8 mouse cellular contexts compared by ENCODE assay signal in genomic region chr5:64809864-64810263, GRCm38 (mm10). TPM values are rescaled to one million over a fixed set of nuclear protein-coding genes. Genes with fewer than 3 reads are reported as not detected.
DNase-seq lines count a peak whose midpoint lies in the region; ATAC-seq and TF ChIP-seq lines count a peak whose summit lies in the region.

No protein-coding gene starts in this region.

- H3K27ac ChIP-seq in heart, embryonic 15.5 days: peak overlapping the region; percentile 91

- DNase-seq in CD4-positive, CD25-positive, alpha-beta regulatory T cell, adult 2 months (ENCODE audit: low read depth, low spot score): peak; percentile 43
- DNase-seq in G1E (ENCODE audit: low spot score): no peak
- peak; percentile 63 for DNase-seq in lung, postnatal 14 days
- no peak for DNase-seq in right cerebral cortex, adult 2 months (ENCODE audit: low spot score in 2 of 2)
- DNase-seq in right cerebral cortex, adult 18-20 months: no peak
- no peak for DNase-seq in kidney, adult 18-20 months

- H3K9me3 ChIP-seq in G1E (replicated peaks): no peaks in the 10 kb centered on the region
- no peaks in the 10 kb centered on the region for H3K9me3 ChIP-seq in heart, embryonic 15.5 days (replicated peaks)

- no peak for TF ChIP-seq CTCF in G1E (IDR thresholded peaks at IDR 0.05; ENCODE audit: low read depth, low read length)

- peak overlapping the region; percentile 61; the same call in 1 of the 2 replicates for H3K4me2 ChIP-seq in heart, embryonic 15.5 days

- H3K4me3 ChIP-seq in G1E (ENCODE audit: low read depth, low read length): peak overlapping the region; percentile 21; the same call in 1 of the 2 replicates
- H3K4me3 ChIP-seq in heart, embryonic 15.5 days: no peak overlapping the region

- H3K9ac ChIP-seq in heart, embryonic 15.5 days: no peak overlapping the region

- H3K27me3 ChIP-seq in G1E (ENCODE audit: insufficient read depth, low read length): no peaks in the 10 kb centered on the region
- H3K27me3 ChIP-seq in heart, embryonic 15.5 days: no peaks in the 10 kb centered on the region

- ATAC-seq in CD4-positive, CD25-positive, alpha-beta regulatory T cell, adult 4 months: no peak
- no peak for ATAC-seq in G1E (ENCODE audit: extremely low read depth, insufficient number of reproducible peaks, low FRiP score, poor library complexity, severe bottlenecking)
- no peak for ATAC-seq in heart, embryonic 15.5 days (replicated peaks; ENCODE audit: insufficient number of reproducible peaks, insufficient read depth, low FRiP score, low read depth)

- 72% methylated on average over 11 of the region's 11 CpGs for WGBS in heart, embryonic 15.5 days

- peaks cover 42% of the 10 kb centered on the region for H3K36me3 ChIP-seq in G1E (replicated peaks)
- H3K36me3 ChIP-seq in heart, embryonic 15.5 days: no peaks in the 10 kb centered on the region

- peaks cover 95% of the 10 kb centered on the region for H3K4me1 ChIP-seq in G1E (ENCODE audit: insufficient read depth, low read depth, low read length)
- peaks cover 87% of the 10 kb centered on the region for H3K4me1 ChIP-seq in heart, embryonic 15.5 days (replicated peaks)

RNA-seq across cellular contexts. Expression of gene Klf3, which starts 6.7 kb away (rescaled TPM):
- polyA plus RNA-seq in CD4-positive, CD25-positive, alpha-beta regulatory T cell, adult 4 months (2017; shearing (Covaris generic)): 10 to 100 TPM; 81.0 to 99.7 TPM
- total RNA-seq in G1E (2014; fragmentation: Nextera tagmentation) (92.6 and 147 TPM in 2 replicates), G1E (2017) (20.1 and 21.1 TPM in 2 replicates)
- polyA plus RNA-seq in G1E (2012): 170 and 238 TPM in 2 replicates
- 44.3 and 53.3 TPM in 2 replicates for polyA plus RNA-seq in heart, embryonic 15.5 days (2015; fragmentation: Nextera tagmentation; extraction: Ambion mirVana)

Comparison
In these comparisons a context has a peak if more than half of its experiments do, and no peak if none do; other contexts are left out.
1. DNase-seq: peak in CD4-positive, CD25-positive, alpha-beta regulatory T cell, adult 2 months (single experiment) and lung, postnatal 14 days (single experiment); none in G1E (single experiment), right cerebral cortex, adult 2 months (0 of 2), right cerebral cortex, adult 18-20 months (single experiment) and kidney, adult 18-20 months (single experiment).